Mouse (Mus musculus) liver, adult 2 months (tissue): ENCODE measurements at regions not wholly inside any gene's neighbourhood (a gene's known extent, or its start where the extent isn't known, plus 50 kb on each side); places are given as distances from the start of the nearest gene placed in this dataset.

Experiments used
- CTCF ChIP-seq: fragments of 200-500 bp; IDR thresholded peaks from 2 replicates; pipeline ENCODE4 v1.5.1; 2011; ENCODE audit warnings: low read depth, low read length, control low read depth
- POLR2A ChIP-seq: fragments of 200-500 bp; IDR thresholded peaks from 2 replicates; pipeline ENCODE4 v1.6.1; 2011; ENCODE audit warnings: low read length, control low read depth; ENCODE audit not compliant: insufficient read depth; ENCODE audit errors: extremely low read depth

DNA sequence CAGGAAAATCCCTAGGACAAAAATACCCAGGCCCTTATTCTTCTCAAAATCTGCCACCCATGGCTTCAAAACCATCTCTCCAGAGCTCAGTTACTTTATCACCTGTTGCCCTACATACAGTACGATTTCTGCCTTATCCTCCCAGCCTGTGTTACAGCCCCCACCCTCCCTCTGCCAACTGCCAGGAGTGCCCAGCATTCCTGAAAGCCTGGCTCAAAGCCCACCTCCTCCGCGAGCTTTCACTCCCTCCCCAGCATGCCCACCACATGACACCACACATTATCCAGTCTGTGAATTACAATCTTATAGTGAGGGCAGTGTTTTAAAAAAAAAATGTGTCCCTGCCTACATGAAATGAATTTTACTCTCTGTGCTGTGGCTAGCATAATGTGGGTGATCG, 320.3 kb upstream of the Slc24a5 start:
- TF ChIP-seq POLR2A: no peak
- TF ChIP-seq CTCF: no peak
